Mouse (Mus musculus) left cerebral cortex, postnatal 4 days (tissue): Measurements from ENCODE around the gene Zfp446. TPM values are rescaled to one million over a fixed set of nuclear protein-coding genes. Genes with fewer than 3 reads are reported as not detected.

Source experiments
- DNase-seq: peaks from one replicate; pipeline ENCODE4 v3.0.0-alpha.2; 2022
- intact Hi-C: fragments of 180-260 bp; cut with DNase I; formaldehyde crosslinking; loops from one replicate; pipeline ENCODE4 v1.15.1; 2025
- total RNA-seq, 2 experiments: library from RNA; stranded (reverse); gene quantifications; 2 replicates each; pipeline ENCODE4 v1.2.3; 2021

Zfp446 gene
- total RNA-seq, 2 experiments from 2014 or later: 8.6 to 9.0 TPM

- peak; percentile 97 for DNase-seq
- intact Hi-C loops: no loop called here
These were observed 46.5 kb downstream of the Zfp446 start for GRCm38 (mm10) chr7:13023928-13024731.

- intact Hi-C loops: no loop called here
- DNase-seq: peak; percentile 91
These were observed 47.2 kb downstream of the Zfp446 start for GRCm38 (mm10) chr7:13024805-13025204.

GRCm38 (mm10) chr7:13025511-13026112, 48.0 kb downstream of the Zfp446 start:
- no peak for DNase-seq
- intact Hi-C loops: no loop called here

GRCm38 (mm10) chr7:13028986-13029385, 51.3 kb downstream of the Zfp446 start:
- intact Hi-C loops: no loop called here
- no peak for DNase-seq

- no peak for DNase-seq
- intact Hi-C loops: no loop called here
These were observed 53.4 kb downstream of the Zfp446 start for GRCm38 (mm10) chr7:13031069-13031468.

- no peak for DNase-seq
- intact Hi-C loops: no loop called here
These were observed 54.3 kb downstream of the Zfp446 start for GRCm38 (mm10) chr7:13031983-13032382.

- DNase-seq: no peak
- intact Hi-C loops: no loop called here
These were observed 54.9 kb downstream of the Zfp446 start for GRCm38 (mm10) chr7:13032541-13032940.

GRCm38 (mm10) chr7:13033451-13034147, 56.0 kb downstream of the Zfp446 start:
- no peak for DNase-seq
- intact Hi-C loops: no loop called here

- intact Hi-C loops: no loop called here
- DNase-seq: peak; percentile 98
These were observed 56.7 kb downstream of the Zfp446 start, which contains the start of gene Chmp2a for GRCm38 (mm10) chr7:13034148-13034977. Gene Chmp2a (minus strand): TSS chr7:13034807.

Other genes with a start within 250 kb of the Zfp446 start
- under 1 TPM in 1 of 2 experiments, not detected in 1; 0.06 TPM for gene Vmn2r56, start 242.8 kb upstream of the Zfp446 start, total RNA-seq
- 10 to 100 TPM; 28.0 to 32.9 TPM for gene Zscan18, start 174.2 kb upstream of the Zfp446 start, total RNA-seq
- gene Zfp329, start 159.0 kb upstream of the Zfp446 start, total RNA-seq: 10 to 100 TPM; 25.9 to 26.3 TPM
- 10 to 100 TPM; 20.7 to 22.7 TPM for gene Zfp110, start 143.1 kb upstream of the Zfp446 start, total RNA-seq
- gene Zfp128, start 96.7 kb upstream of the Zfp446 start, total RNA-seq: 10 to 100 TPM in 1 of 2 experiments, 1 to 10 TPM in 1; 9.9 to 10.2 TPM
- gene Zscan22, start 80.0 kb upstream of the Zfp446 start, total RNA-seq: 10 to 100 TPM; 13.1 to 13.7 TPM
- 100 to 1,000 TPM; 784 to 787 TPM for gene Rps5, start 55.6 kb upstream of the Zfp446 start, total RNA-seq
- 1 to 10 TPM; 1.2 to 1.6 TPM for gene Rnf225, start 50.4 kb upstream of the Zfp446 start, total RNA-seq
- 10 to 100 TPM; 17.5 to 17.8 TPM for gene Zfp324, start 12.0 kb upstream of the Zfp446 start, total RNA-seq
- gene Slc27a5, start 20.3 kb downstream of the Zfp446 start, total RNA-seq: under 1 TPM; 0.32 to 0.36 TPM
- 100 to 1,000 TPM; 412 to 415 TPM for gene Trim28, start 21.3 kb downstream of the Zfp446 start, total RNA-seq
- 10 to 100 TPM; 35.1 to 36.6 TPM for gene Zbtb45, start 32.2 kb downstream of the Zfp446 start, total RNA-seq
- 100 to 1,000 TPM; 120 to 122 TPM for gene Chmp2a, start 57.0 kb downstream of the Zfp446 start, total RNA-seq
- 100 to 1,000 TPM; 198 to 213 TPM for gene Ube2m, start 60.4 kb downstream of the Zfp446 start, total RNA-seq
- gene Mzf1, start 76.9 kb downstream of the Zfp446 start, total RNA-seq: 10 to 100 TPM; 13.7 to 17.3 TPM
- under 1 TPM; 0.06 to 0.08 TPM for gene Vmn1r85, start 117.3 kb downstream of the Zfp446 start, total RNA-seq
- gene Vmn1r86, start 142.1 kb downstream of the Zfp446 start, total RNA-seq: not detected
- not detected for gene Vmn1r87, start 162.3 kb downstream of the Zfp446 start, total RNA-seq
- under 1 TPM; 0.16 to 0.22 TPM for gene Vmn1r88, start 181.7 kb downstream of the Zfp446 start, total RNA-seq
- not detected for gene Vmn1r89, start 235.2 kb downstream of the Zfp446 start, total RNA-seq